Comparison of ENCODE assay signal across 8 mouse cellular contexts in genomic region chr17:56040030-56040856, GRCm38 (mm10). TPM values are rescaled to one million over a fixed set of nuclear protein-coding genes. Genes with fewer than 3 reads are reported as not detected.
DNase-seq lines count a peak whose midpoint lies in the region; ATAC-seq lines count a peak whose summit lies in the region.

Chaf1a (plus strand) TSS chr17:56040439.

- peaks cover 5 to 19% of the 10 kb centered on the region in 2 experiments for H3K4me1 ChIP-seq in heart, embryonic 14.5 days (ENCODE audit: control insufficient read depth in 2 of 2, insufficient read depth in 2 of 2, low read length in 2 of 2)
- peaks cover 43% of the 10 kb centered on the region for H3K4me1 ChIP-seq in liver, embryonic 13.5 days (replicated peaks)
- peaks cover 15% of the 10 kb centered on the region for H3K4me1 ChIP-seq in stomach, embryonic 16.5 days (ENCODE audit: control insufficient read depth, insufficient read depth, low read length)

- H3K36me3 ChIP-seq in heart, embryonic 14.5 days (ENCODE audit: control insufficient read depth, insufficient read depth, low read length): peaks cover 14% of the 10 kb centered on the region
- peaks cover 27% of the 10 kb centered on the region for H3K36me3 ChIP-seq in liver, embryonic 13.5 days
- H3K36me3 ChIP-seq in stomach, embryonic 16.5 days (ENCODE audit: control insufficient read depth, insufficient read depth, low read length): peaks cover 5% of the 10 kb centered on the region; the same call in 1 of the 2 replicates

- no peaks in the 10 kb centered on the region for H3K27me3 ChIP-seq in heart, embryonic 14.5 days (ENCODE audit: control insufficient read depth, insufficient read depth, low read length)
- no peaks in the 10 kb centered on the region for H3K27me3 ChIP-seq in liver, embryonic 13.5 days
- no peaks in the 10 kb centered on the region for H3K27me3 ChIP-seq in stomach, embryonic 16.5 days (ENCODE audit: control insufficient read depth, insufficient read depth, low read length)

- under 1% methylated on average over 68 of the region's 68 CpGs for WGBS in heart, embryonic 14.5 days
- under 1% methylated on average over 68 of the region's 68 CpGs for WGBS in liver, embryonic 13.5 days (ENCODE audit: insufficient replicate concordance)
- under 1% methylated on average over 67 of the region's 68 CpGs for WGBS in stomach, embryonic 16.5 days

- ATAC-seq in CD4-positive, CD25-positive, alpha-beta regulatory T cell, adult 4 months: peak; percentile 72
- ATAC-seq in heart, embryonic 14.5 days (ENCODE audit: insufficient number of reproducible peaks, insufficient read depth, low FRiP score, low read depth): peak; percentile 81
- peak; percentile 78 for ATAC-seq in liver, embryonic 13.5 days (ENCODE audit: low read depth)
- peak; percentile 89 for ATAC-seq in stomach, embryonic 16.5 days (ENCODE audit: insufficient read depth, low FRiP score)

- H3K4me2 ChIP-seq in heart, embryonic 14.5 days (ENCODE audit: low read length): peak within 1 kb of the TSS; percentile 92
- H3K4me2 ChIP-seq in liver, embryonic 13.5 days: peak within 1 kb of the TSS; percentile 92
- peak within 1 kb of the TSS; percentile 90 for H3K4me2 ChIP-seq in stomach, embryonic 16.5 days (ENCODE audit: low read depth, low read length)

- H3K9me3 ChIP-seq in heart, embryonic 14.5 days (ENCODE audit: control insufficient read depth, low read length): no peaks in the 10 kb centered on the region
- H3K9me3 ChIP-seq in liver, embryonic 13.5 days (replicated peaks): no peaks in the 10 kb centered on the region
- no peaks in the 10 kb centered on the region for H3K9me3 ChIP-seq in stomach, embryonic 16.5 days (replicated peaks; ENCODE audit: control insufficient read depth, low read length)

- H3K4me3 ChIP-seq in heart, embryonic 14.5 days (ENCODE audit: control insufficient read depth in 1 of 2, insufficient read depth in 1 of 2, low read depth in 1 of 2, low read length in 2 of 2): peak within 1 kb of the TSS; percentile 75 to 82
- peak within 1 kb of the TSS; percentile 86 for H3K4me3 ChIP-seq in liver, embryonic 13.5 days (replicated peaks)
- H3K4me3 ChIP-seq in stomach, embryonic 16.5 days (replicated peaks; ENCODE audit: low read length): peak within 1 kb of the TSS; percentile 93

- DNase-seq in c-Kit-negative CD71-positive TER-119-positive erythroid progenitor cells, embryonic 14.5 days (ENCODE audit: low read depth, low spot score): peak; percentile 96
- peak; percentile 96 for DNase-seq in fibroblast of lung, adult 2 months (ENCODE audit: low read depth)
- peak; percentile 99 for DNase-seq in kidney, postnatal 14 days
- peak; percentile 97 for DNase-seq in liver, embryonic 13.5 days
- DNase-seq in neural tube, embryonic 10.5 days (ENCODE audit: extremely low spot score, low spot score): peak; percentile 95

- peak within 1 kb of the TSS; percentile 54 to 68 for H3K27ac ChIP-seq in heart, embryonic 14.5 days (replicated peaks in 1 of 2; ENCODE audit: control insufficient read depth in 1 of 2, insufficient read depth in 1 of 2, low read depth in 2 of 2, low read length in 2 of 2)
- peak within 1 kb of the TSS; percentile 90 for H3K27ac ChIP-seq in liver, embryonic 13.5 days
- peak within 1 kb of the TSS; percentile 83 for H3K27ac ChIP-seq in stomach, embryonic 16.5 days (ENCODE audit: low read length)

- peak within 1 kb of the TSS; percentile 90 for H3K9ac ChIP-seq in heart, embryonic 14.5 days (ENCODE audit: low read length)
- H3K9ac ChIP-seq in liver, embryonic 13.5 days: peak within 1 kb of the TSS; percentile 91
- peak within 1 kb of the TSS; percentile 87 for H3K9ac ChIP-seq in stomach, embryonic 16.5 days (ENCODE audit: low read length)

RNA-seq across cellular contexts. Expression of gene Chaf1a, which starts in this region (rescaled TPM):
- 1 to 10 TPM in 1 of 2 experiments, under 1 TPM in 1; 0.51 to 1.0 TPM for polyA plus RNA-seq in CD4-positive, CD25-positive, alpha-beta regulatory T cell, adult 4 months (2017; shearing (Covaris generic))
- polyA plus RNA-seq in heart, embryonic 14.5 days (2014; fragmentation: Nextera tagmentation; extraction: Ambion mirVana): 9.0 and 9.2 TPM in 2 replicates
- polyA plus RNA-seq in liver, embryonic 13.5 days (2015; fragmentation: Nextera tagmentation; extraction: Ambion mirVana): 19.8 and 27.1 TPM in 2 replicates
- 16.3 and 17.8 TPM in 2 replicates for polyA plus RNA-seq in stomach, embryonic 16.5 days (2015; fragmentation: Nextera tagmentation; extraction: Ambion mirVana)

Comparison
In these comparisons a context has a peak if more than half of its experiments do, and no peak if none do; other contexts are left out.
1. Peak in every context shown above with its lines: DNase-seq, ATAC-seq, H3K4me3 ChIP-seq and H3K27ac ChIP-seq.